Mouse (Mus musculus) G1E (cell line): ENCODE measurements around the gene Abca5. TPM values are rescaled to one million over a fixed set of nuclear protein-coding genes. Genes with fewer than 3 reads are reported as not detected.
A peak's percentile ranks its signal among the peaks of the same experiment; 100 is the strongest.

Experiments
- ATAC-seq: 2 replicates; pipeline ENCODE4 v1.8.0; 2016; ENCODE audit warnings: mild to moderate bottlenecking; ENCODE audit not compliant: insufficient number of reproducible peaks, poor library complexity, low FRiP score, severe bottlenecking; ENCODE audit errors: extremely low read depth
- DNase-seq: peaks from one replicate; pipeline ENCODE4 v3.0.0; 2012; ENCODE audit warnings: low spot score
- H3K27me3 ChIP-seq: 2 replicates; pipeline ENCODE4 v1.6.1; 2012; ENCODE audit warnings: mild to moderate bottlenecking, low read length, inconsistent platforms; ENCODE audit not compliant: insufficient read depth
- H3K36me3 ChIP-seq: replicated peaks from 2 replicates; pipeline ENCODE3; 2012; ENCODE audit warnings: mild to moderate bottlenecking, inconsistent platforms
- H3K4me1 ChIP-seq: 2 replicates; pipeline ENCODE4 v1.6.1; 2012; ENCODE audit warnings: low read depth, low read length, inconsistent platforms, mixed read lengths; ENCODE audit not compliant: insufficient read depth
- H3K4me3 ChIP-seq: 2 replicates; pipeline ENCODE4 v1.5.1; 2012; ENCODE audit warnings: low read depth, mild to moderate bottlenecking, inconsistent platforms, low read length, moderate library complexity, mixed read lengths
- H3K9me3 ChIP-seq: replicated peaks from 2 replicates; pipeline ENCODE4 v1.6.1; 2012; ENCODE audit warnings: inconsistent platforms
- CTCF ChIP-seq: IDR thresholded peaks from 2 replicates; pipeline ENCODE4 v1.5.1; 2012; ENCODE audit warnings: low read depth, low read length, inconsistent platforms, mixed read lengths
- GATA1 ChIP-seq: IDR thresholded peaks from 2 replicates; pipeline ENCODE4 v1.6.1; 2012; ENCODE audit warnings: borderline replicate concordance, low read length, inconsistent platforms, mixed read lengths
- GATA2 ChIP-seq: IDR thresholded peaks from 2 replicates; pipeline ENCODE4 v1.6.1; 2012; ENCODE audit warnings: low read depth, low read length, inconsistent platforms, borderline replicate concordance
- POLR2AphosphoS5 ChIP-seq: IDR thresholded peaks from 2 replicates; pipeline ENCODE4 v1.6.1; 2012; ENCODE audit warnings: low read depth, low read length, inconsistent platforms; ENCODE audit not compliant: insufficient replicate concordance
- TAL1 ChIP-seq: conservative IDR thresholded peaks from 2 replicates; pipeline ENCODE4 v1.6.1; 2012; ENCODE audit warnings: low read depth, low read length, inconsistent platforms, mixed read lengths
- polyA plus RNA-seq: library from polyadenylated mRNA; stranded (reverse); fragments of >175 nt; gene quantifications from 2 replicates; pipeline ENCODE4 v1.2.3, GENCODE M21; 2012
- total RNA-seq, 2 experiments: library from RNA; stranded (forward) in 1 of 2; stranded (reverse) in 1 of 2; fragments of 200-1000 nt in 1 of 2; fragments of >200 nt in 1 of 2; fragmentation: Nextera tagmentation in 1 of 2; gene quantifications; 2 replicates each; pipeline ENCODE4 v1.2.3; 2014 to 2017

Gene Abca5
- total and polyA plus RNA-seq, 3 experiments = 0.15 to 0.16 TPM; not detected in 1

GRCm38 (mm10) chr11:110284185-110284787 is 53.2 kb downstream of the Abca5 start:
- TF ChIP-seq TAL1 (no peak), GATA2 (no peak), POLR2AphosphoS5 (no peak), GATA1 (no peak), CTCF (no peak)
- H3K27me3 ChIP-seq = no peaks in the 10 kb centered on the region
- ATAC-seq (no peak), DNase-seq (no peak)
- H3K36me3 ChIP-seq = no peaks in the 10 kb centered on the region
- H3K9me3 ChIP-seq = peaks cover 27% of the 10 kb centered on the region
- no peaks in the 10 kb centered on the region for H3K4me1 ChIP-seq
- no peak overlapping the region for H3K4me3 ChIP-seq

GRCm38 (mm10) chr11:110274794-110275193 is 62.7 kb downstream of the Abca5 start:
- H3K4me3 ChIP-seq = no peak overlapping the region
- TF ChIP-seq CTCF (no peak), GATA1 (no peak), POLR2AphosphoS5 (no peak), GATA2 (no peak), TAL1 (no peak)
- peak; percentile 37; the same call in 1 of the 2 replicates for ATAC-seq
- H3K27me3 ChIP-seq = no peaks in the 10 kb centered on the region
- no peaks in the 10 kb centered on the region for H3K4me1 ChIP-seq
- no peaks in the 10 kb centered on the region for H3K36me3 ChIP-seq
- DNase-seq = no peak
- H3K9me3 ChIP-seq = peaks cover 16% of the 10 kb centered on the region

GRCm38 (mm10) chr11:110271745-110272144 is 65.8 kb downstream of the Abca5 start:
- ATAC-seq (no peak), DNase-seq (no peak)
- no peak for TF ChIP-seq GATA1
- no peak for TF ChIP-seq CTCF
- Histone ChIP-seq H3K4me1 (no peaks in the 10 kb centered on the region), H3K4me3 (no peak overlapping the region), H3K36me3 (no peaks in the 10 kb centered on the region), H3K9me3 (peaks cover 15% of the 10 kb centered on the region), H3K27me3 (no peaks in the 10 kb centered on the region)

- Histone ChIP-seq H3K4me3 (no peak overlapping the region), H3K9me3 (peaks cover 15% of the 10 kb centered on the region), H3K4me1 (no peaks in the 10 kb centered on the region), H3K36me3 (no peaks in the 10 kb centered on the region), H3K27me3 (no peaks in the 10 kb centered on the region)
- peak; percentile 79 for ATAC-seq
- TF ChIP-seq CTCF = peak; percentile 50; the same call in 1 of the 2 replicates
- TF ChIP-seq TAL1 = no peak
- no peak for DNase-seq
These were observed 69.2 kb downstream of the Abca5 start for GRCm38 (mm10) chr11:110268244-110268844.

- H3K4me1 ChIP-seq = no peaks in the 10 kb centered on the region
- H3K9me3 ChIP-seq = peaks cover 18% of the 10 kb centered on the region
- no peaks in the 10 kb centered on the region for H3K27me3 ChIP-seq
- TF ChIP-seq POLR2AphosphoS5 = no peak
- TF ChIP-seq GATA2 = no peak
- no peak for TF ChIP-seq CTCF
- TF ChIP-seq GATA1 = no peak
- TF ChIP-seq TAL1 = no peak
- no peaks in the 10 kb centered on the region for H3K36me3 ChIP-seq
- ATAC-seq (no peak), DNase-seq (no peak)
- H3K4me3 ChIP-seq = no peak overlapping the region
These were observed 70.3 kb downstream of the Abca5 start for GRCm38 (mm10) chr11:110267232-110267631.

- H3K27me3 ChIP-seq = no peaks in the 10 kb centered on the region
- TF ChIP-seq POLR2AphosphoS5 = no peak
- TF ChIP-seq TAL1 = no peak
- no peak for TF ChIP-seq GATA2
- no peak for TF ChIP-seq GATA1
- TF ChIP-seq CTCF = no peak
- no peaks in the 10 kb centered on the region for H3K4me1 ChIP-seq
- H3K36me3 ChIP-seq = no peaks in the 10 kb centered on the region
- H3K9me3 ChIP-seq = peaks cover 18% of the 10 kb centered on the region
- ATAC-seq (no peak), DNase-seq (no peak)
- no peak overlapping the region for H3K4me3 ChIP-seq
These were observed 70.8 kb downstream of the Abca5 start for GRCm38 (mm10) chr11:110266757-110267156.
